Mouse (Mus musculus): ENCODE measurements around the gene C77080. TPM values are rescaled to one million over a fixed set of nuclear protein-coding genes. Genes with fewer than 3 reads are reported as not detected.
A peak's percentile ranks its signal among the peaks of the same experiment; 100 is the strongest.

The C77080 gene
- total RNA-seq (2021), result 14.5 and 17.8 TPM in 2 replicates
- long read RNA-seq, partial matches to known transcripts, result 21 of 29 reads
- long read RNA-seq, other reads (novel, unspliced or antisense), result 8 of 29 reads

DNA sequence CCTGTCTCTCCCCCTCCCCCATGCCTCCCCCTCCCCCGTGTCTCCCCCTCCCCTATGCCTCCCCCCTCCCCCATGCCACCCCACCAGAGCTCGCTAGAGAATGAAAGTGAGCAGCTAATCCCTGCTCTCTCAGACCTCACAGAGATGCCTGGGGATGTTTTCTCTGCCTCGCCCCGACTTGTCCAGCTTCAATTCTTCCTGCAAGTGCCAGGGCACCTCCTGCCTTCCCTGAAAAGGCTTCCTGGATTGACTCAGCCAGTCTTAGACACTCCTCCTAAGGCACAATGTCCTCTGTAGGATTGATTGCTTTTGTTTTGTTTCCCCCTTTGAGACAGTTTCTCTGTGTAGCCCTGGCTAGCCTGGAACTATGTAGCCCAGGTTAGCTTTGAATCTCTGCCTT, at the start of gene C77080:
C77080 (minus strand) TSS at position 209 of the 400 bp plus-strand sequence.
- no peak for DNase-seq

DNA sequence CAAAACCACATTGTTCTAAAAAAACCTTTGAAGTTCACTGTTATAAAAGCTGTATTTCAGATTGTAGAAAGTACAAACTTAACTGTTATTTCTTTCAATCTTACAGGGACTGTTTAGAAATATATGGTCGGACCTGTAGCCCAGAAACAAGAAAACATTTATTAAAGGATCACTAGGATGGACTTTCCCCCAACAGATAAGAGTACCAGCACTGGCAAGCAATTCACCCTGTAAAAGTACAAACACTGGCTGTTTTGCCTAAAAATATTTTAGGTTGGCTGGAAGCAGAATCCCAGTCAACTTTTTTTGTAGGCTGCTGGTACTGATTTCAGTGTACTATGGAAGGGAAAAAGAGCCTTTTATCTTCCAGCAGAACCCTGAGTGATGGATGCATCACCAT, 46.7 kb upstream of the C77080 start:
- no peak for DNase-seq

DNA sequence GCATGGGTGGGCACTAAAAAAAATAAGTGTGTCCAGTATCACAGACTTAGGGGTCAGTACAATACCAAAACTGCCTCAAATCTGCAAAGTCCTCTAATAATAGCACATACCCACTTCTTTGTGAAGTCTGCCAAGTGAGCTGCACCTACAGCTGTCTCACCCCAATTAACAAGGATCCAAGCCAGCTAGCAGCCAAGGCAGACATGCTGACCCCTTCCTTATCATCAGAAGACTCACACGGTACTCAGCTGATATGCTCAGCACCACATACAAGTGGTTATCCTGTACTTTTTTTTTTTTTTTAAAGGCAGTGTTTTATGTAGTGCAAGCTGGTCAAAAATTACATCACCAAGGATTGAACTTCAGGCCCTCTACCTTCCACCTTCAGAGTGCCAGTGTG, 43.1 kb upstream of the C77080 start:
- no peak for DNase-seq

DNA sequence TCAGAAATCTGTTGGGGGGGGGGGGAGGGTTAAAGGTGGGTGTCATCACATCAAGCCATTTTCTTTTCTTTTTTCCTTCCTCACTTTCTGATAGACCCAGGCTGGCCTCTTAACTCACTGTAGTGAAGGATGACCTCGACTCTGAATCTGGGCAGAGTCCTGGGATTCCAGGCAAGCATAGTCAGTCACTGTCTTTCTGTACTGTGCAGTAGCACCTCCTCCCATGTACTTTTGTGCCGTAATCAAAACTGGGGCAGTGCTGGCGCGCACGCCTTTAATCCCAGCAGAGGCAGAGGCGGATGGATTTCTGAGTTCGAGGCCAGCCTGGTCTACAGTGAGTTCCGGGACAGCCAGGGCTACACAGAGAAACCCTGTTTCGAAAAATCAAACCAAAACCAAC, 42.6 kb upstream of the C77080 start:
- DNase-seq, result peak; percentile 24

DNA sequence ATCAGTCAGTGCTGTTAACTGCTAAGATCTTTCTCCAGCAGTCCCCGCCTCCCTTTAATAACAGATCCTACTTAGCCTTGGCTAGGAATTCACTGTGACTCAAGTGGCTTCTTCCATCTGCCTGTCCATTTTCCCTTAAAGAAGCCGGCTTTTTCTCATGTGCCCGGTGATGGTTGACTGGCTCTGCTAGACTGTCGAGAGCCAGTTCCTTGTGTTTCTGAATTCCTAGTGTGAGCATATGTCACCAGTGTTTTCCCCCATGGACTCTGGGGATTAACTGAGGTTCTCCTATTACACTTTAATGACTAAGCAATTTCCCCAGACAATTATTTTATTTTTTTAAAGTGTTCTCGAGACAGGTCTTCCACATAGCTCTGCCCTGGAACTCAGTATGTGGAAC, 42.2 kb upstream of the C77080 start:
- no peak for DNase-seq

DNA sequence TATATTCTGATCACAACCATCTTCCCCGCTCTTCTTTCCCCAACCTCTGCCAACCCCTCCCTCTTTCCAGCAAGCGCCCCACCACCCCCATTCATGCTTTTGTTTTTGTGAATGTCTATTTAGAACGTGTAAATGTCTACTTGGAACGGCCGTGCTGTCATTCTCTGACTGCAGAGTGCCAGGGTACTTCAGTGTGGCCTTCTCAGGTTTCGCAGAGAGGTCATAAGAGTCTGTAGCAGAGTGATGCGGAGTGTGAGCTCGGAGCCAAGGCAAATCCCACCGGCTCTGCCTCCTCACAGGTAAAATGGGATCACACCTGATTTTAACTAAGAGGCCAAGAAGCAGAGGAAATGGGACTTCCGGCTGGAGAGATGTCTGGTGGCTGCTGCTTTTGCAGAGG, 37.9 kb upstream of the C77080 start:
- DNase-seq, result no peak

DNA sequence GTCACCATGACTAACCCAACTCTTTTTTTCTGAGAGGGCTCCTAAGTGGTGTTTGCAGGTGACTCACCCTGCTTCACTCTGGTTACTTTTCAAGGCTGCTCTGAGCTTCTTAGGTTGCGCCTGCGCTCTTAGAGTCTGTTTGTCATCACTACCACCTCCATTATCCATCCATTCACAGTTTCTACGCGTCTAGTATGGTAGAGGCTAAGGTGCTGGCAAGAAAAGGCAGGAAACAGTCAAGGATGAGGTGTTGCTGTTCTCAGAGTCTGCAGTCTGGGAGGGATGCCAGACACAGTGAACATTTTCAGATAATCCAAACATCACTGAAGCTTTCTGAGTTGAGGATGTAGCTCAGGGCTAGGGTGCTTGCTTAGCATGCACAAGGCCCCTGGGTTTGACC, 36.5 kb upstream of the C77080 start:
- no peak for DNase-seq

DNA sequence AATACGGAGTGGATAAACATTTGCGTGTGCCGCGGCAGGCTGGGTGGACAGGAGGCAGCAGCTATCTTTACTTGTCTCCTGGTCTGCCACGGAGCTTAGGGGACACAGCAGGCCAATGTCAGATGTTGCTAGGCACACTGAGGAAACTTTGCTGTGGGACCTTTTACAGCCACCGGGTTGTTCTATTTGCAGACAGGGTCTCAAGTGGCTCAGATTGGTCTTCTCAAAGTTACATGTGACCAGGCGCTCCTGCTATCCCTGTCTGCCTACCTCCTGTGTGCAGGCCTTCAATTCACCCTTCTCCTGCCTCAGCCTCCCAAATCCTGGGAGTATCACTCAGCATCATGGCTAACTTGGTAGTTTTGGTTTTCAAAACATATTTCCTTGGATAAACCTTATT, 34.9 kb upstream of the C77080 start:
- DNase-seq, result no peak

DNA sequence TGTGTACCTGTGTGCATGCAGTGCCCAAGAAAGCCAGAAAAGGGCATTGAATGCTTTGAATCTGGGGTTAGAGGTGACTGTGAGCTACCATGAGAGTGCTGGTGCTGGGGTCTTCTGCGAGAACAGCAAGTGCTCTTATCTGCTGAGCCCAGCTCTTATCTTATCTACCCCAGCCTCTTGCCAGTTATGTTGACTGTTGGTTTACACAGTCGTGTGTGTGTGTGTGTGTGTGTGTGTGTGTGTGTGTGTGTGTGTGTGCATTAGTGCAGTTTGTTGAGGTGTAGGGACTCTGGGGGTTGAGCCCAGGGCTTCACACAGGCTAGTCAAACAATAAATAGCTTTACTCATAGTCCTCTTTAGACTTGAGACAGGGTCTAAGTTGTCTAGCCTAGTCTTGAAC, 34.0 kb upstream of the C77080 start:
- no peak for DNase-seq

DNA sequence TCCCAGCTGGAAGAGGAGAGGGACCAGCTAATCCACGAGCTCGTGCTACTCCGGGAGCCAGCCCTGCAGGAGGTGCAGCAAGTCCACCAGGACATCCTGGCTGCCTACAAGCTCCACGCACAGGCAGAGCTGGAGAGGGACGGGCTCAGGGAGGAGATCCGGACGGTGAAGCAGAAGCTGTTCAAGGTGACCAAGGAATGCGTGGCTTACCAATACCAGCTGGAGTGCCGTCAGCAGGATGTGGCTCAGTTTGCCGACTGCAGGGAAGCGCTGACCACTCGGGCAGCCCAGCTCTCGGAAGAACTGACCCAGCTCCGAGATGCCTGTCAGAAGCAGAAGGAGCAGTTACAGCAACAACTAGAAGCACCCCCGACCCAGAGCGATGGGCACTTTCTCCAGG, 32.5 kb upstream of the C77080 start:
- DNase-seq, result no peak

DNA sequence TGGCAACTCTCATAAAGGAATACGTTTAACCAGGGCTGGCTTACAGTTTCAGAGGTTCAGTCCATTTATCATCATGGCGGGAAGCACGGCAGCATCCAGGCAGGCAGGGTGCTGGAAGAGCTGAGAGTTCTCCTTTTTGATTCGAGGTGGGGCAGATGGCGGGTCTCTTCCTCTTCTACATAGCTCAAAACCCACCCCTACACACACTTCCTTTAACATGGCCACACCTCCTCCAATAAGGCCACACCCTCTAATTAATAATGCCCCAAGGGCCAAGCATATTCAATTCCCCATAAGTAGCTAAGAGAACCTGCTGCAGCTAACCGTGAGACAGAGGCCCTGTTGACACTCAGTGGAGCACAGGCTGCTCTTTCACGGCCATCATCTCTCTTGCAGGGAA, 31.6 kb upstream of the C77080 start:
- DNase-seq, result no peak

DNA sequence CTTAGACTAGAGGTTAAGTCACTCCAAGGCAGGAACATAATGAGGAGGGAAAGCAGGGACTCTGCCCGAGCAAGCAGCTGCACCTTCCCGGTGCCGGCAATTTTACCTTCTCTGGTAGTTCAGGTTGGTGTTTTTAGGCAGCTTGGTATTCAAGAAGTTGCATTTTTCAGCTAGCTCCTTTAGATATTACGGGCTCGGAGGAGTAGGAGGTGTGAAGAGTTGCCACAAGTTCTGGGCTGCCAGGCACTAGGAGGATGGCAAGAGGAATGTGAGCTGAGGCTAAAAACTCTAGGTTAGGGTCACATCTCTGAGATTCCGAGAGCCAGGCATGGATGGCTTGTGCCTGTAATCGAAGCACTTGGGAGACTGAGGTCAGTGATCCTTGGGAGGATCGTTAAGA, 28.5 kb upstream of the C77080 start:
- DNase-seq, result no peak

DNA sequence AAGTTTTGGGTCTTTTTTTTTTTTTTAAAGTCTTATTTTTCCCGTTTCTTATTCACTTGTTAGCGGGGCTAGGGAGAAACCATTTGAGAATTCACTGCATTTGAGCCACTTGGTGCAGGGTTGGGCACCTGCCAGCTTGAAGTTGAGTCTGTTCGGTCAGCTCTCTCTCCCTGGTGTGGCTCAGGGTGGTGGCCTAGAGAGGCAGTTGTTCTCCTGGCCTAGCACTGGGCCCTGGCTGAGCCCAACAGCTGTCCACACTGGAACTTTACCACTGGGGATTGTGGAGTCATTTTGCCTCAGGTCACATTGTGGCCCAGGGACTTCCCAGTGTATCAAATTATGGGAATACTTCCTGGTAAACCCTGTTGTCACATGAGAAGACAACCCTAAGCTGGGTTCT, 26.9 kb upstream of the C77080 start:
- DNase-seq, result peak; percentile 41

DNA sequence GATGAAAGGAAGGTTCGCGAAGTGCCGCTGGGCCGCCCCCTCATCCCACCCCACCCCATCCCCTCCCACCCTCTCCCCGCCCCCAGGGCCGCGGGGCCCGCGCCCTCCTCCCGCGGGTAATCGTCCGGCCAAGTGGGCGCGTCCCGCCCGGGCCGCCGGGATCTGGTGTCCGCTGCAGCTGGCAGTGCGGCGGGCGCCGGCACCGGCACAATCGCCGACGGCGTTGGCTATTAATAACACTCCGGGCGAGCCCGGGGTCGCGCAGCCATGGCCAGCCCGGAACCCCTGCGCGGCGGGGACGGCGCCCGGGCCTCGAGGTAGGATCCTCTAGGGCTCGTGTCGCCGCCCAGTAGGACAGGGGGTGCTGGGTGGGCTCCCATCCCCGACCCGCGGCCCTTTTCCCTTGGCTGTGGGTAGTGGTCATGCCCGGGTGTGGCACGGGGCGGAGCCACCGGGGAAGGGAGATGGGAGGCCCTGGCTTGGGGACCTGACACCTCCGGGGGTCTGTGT, 26.3 kb upstream of the C77080 start, which contains the start of gene Sync:
Sync (plus strand) TSS at position 146 of the 510 bp plus-strand sequence.
- DNase-seq, result peak; percentile 56

DNA sequence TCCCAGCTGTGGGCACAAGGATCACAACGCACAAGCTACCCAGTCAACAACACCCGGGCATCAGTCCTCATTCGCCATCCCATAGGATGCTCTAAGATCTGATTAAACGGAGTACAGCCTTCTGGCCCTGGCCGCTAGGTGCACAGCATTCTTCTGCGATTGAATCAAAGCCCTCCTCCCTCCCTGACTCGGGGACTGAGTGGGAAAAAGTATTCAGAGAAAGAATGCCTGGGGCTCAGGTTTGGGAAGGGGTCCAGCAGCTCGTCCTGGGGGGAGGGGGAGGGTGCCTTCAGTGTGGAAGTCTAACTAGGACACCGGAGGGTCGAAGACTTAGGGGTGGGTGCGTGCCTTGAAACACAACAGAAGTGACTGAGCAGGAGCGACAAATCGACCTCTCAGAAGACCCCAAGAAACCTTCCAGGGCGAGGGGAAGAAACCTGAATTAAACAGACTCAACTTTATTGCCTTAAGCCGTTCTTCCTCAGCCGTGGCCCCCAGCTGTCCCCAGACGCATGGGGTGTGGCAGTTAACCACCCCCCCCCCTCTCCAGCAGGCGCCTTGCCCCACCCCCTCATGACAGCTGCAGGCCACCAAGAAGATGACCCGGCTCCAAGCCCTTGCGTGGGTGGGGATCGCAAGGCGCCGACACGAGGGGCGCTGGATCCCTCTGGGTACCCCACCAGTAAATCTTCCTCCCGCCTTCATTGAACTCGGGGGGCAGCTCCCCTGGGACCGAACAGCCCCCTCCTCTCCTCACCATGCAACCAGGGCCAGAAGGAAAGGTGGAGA, 25.7 kb upstream of the C77080 start:
- no peak for DNase-seq

DNA sequence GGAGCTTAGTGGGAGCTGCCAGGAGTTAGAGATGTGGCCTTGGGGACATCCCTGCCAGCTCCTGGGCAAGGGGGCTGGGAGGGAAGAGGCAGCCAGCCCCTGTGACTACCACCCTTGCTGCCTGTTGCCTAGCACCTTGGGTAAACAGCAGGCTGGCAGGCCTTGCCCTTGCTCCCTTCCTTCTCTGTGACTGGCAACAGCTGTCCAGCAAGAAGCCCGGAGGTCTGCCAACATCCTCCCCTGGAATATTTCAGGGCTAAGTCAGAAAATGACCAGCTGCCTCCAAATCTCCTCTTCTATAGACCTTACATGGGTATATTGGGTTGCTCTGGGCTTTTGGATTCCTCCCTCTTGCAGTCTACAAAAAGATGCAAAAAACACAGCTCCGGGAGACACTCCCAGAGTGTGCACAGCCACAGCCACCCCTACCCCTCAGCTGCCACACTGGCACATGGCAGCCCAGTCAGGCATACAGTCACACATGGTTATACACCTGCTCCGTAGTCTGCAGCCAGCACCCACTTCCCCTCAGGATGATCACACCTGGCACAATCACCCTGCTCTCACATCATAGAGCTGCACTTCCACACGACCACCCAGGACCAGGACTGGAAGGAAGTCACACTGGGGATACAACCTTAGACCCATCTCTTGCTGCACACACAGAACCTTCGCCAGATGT, 24.9 kb upstream of the C77080 start:
- no peak for DNase-seq

DNA sequence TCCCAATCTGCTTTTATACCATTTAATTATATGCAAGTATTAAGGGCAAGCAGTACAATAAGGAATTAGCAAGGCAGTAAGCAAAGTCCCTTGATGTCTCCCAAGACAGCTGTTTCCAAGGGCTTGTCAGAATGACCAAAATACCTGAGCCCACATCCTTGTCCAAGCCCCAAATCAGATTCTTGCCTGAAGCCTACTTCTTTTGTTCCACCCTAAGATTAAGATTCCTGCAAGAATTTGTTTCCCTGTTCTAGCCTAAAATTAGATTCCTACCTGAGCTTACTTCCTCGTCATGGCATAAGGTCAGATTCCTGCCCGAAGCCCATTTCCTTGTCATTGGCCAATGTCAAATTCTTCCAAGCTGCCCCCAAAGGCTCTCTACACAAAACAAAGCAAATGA, 23.5 kb upstream of the C77080 start:
- no peak for DNase-seq

DNA sequence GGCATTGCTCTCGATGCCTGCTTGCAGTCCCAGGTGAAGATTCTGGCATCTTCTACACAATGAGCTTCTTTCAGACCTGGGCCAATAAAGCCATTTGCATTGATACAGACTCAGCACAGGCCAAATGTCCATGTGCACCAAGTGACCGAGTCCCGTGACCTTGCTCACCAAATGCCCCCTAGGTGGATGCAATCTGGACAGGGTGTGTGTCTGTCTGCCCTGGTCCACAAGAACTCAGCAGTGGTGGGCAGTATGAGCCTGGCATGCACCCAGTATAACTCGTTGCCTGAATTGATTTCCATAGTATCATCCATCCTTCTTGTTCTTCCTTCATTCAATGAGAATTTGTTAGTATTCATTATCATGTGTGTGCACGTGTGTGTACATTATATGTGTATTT, 22.0 kb upstream of the C77080 start:
- DNase-seq, result no peak

DNA sequence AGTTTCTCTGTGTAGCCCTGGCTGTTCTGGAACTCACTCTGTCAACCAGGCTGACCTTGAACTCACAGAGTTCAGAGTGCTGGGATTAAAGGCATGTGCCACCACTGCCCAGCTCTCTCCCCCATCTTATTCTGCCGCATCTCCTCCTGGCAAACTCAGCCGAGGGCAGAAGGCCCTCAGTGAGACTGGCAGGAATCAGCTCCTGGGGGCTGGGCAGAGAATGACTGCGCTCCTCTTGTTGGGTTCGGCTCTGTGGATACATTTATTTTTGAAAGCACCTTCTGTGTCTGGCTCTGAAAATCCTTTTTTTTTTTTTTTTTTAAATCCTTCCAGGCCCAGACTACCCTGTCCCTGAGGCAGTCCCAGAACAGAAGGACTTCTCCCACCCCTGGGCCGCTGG, 21.6 kb upstream of the C77080 start:
- DNase-seq, result no peak

DNA sequence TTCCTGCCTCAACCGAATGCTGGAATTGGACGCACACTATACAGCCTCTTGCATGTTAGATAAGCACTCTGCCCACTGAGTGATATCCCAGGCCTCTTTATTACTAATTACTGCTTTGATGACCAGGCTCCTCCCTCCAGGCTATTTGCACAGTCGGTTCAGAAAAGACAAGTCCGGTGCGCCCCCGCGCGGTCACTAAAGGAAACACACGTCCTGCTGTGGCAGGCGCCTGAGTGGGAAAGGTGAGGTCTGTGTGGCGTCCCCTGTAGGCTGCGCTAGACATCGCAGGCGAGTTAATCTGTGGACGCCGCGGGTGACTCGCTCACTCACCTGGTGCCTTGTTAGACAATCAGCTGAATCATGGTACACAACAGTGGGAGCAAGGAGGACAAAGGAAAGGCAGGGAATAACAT, 15.3 kb upstream of the C77080 start:
- DNase-seq, result peak; percentile 97

DNA sequence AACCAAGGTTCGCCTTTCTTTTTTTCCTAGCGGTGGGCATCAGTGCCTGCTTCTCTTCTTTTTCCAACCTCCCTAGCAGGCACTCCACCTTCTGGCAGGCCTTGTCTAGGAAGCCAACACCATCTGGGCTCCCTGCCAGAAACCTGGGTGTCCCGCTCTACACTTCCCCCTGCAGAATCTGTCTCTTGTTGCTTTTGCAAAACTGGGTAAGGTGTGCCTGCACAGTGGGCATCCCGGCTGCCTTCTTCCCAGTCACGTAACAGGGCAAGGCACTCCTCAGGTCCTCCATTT, 11.5 kb upstream of the C77080 start:
- DNase-seq, result peak; percentile 73

DNA sequence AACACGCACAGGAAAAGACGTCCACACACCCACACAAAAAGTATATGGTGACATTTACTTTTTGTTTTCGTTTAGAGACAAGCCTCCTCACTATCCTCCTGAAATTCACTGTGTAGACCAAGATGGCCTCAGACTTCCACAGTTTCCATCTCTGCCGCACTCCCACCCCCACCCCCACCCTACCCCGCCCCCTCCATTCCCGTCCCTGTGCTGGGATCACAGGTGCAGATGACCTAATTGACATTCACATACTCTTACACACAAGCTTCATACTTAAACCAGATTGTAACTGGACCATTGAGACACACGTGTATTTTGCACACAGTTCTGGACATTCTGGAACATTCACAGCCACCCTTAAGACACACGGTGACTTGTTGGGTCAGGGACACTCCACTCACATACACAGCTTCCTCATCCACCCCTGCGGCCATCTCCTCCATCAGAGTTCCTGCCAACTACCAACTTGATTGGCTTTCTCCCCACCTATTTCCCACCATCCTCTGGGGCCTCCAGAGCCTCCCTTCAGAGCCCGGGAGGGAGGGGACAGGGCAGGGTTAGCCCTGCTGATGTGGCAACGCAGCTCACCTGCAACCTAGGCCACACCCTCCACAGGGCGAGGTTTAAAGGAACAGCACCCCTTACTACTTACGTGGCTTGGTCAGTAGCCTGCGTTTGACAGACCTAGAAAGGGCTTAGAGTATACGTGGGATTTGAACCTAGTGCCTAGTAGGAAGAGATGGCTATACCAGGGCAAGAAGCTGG, 11.0 kb upstream of the C77080 start:
- no peak for DNase-seq

DNA sequence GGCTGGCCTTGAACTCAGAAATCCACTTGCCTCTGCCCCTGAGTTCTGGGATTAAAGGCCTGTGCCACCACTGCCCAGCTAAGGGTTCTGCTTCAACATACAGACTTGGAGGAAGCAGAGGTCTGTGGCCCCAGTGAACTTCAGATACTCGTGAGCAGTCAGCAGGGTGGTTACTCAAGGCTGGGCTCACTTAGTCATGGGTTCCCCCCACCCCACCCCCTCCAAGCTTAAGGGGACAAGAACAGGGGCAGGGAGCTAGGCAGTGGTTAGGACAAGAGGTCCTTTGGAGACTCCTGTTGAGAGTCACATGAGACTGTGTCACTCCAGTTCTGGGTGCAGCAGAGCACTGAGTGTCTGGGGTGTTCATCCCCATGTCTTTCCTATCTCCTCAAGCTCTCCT, 7.5 kb upstream of the C77080 start:
- no peak for DNase-seq

Data from adrenal gland, postnatal 25 days (tissue).